Mouse (Mus musculus): ENCODE measurements at regions not wholly inside any gene's neighbourhood (a gene's known extent, or its start where the extent isn't known, plus 50 kb on each side); places are given as distances from the start of the nearest gene placed in this dataset.

GRCm38 (mm10) chr2:160220562-160221021 is 113.4 kb downstream of the Gm826 start:
- no peak for TF ChIP-seq CTCF (IDR thresholded peaks at IDR 0.05 in 2 of 3, conservative IDR thresholded peaks at IDR 0.05 in 1 of 3; ENCODE audit: control insufficient read depth in 1 of 3, insufficient read depth in 1 of 3, low read depth in 2 of 3, low read length in 3 of 3, poor library complexity in 1 of 3, severe bottlenecking in 1 of 3)
- TF ChIP-seq TBP (IDR thresholded peaks at IDR 0.05; ENCODE audit: low read depth, low read length) = no peak
- no peak for TF ChIP-seq GATA1 (IDR thresholded peaks at IDR 0.05; ENCODE audit: low read depth, low read length)
- TF ChIP-seq MAZ (IDR thresholded peaks at IDR 0.05; ENCODE audit: low read depth, low read length) = no peak
- TF ChIP-seq POLR2A (IDR thresholded peaks at IDR 0.05; ENCODE audit: control insufficient read depth in 1 of 2, insufficient read depth in 1 of 2, low read depth in 1 of 2, low read length in 2 of 2, poor library complexity in 1 of 2) = no peak
- TF ChIP-seq USF1 (IDR thresholded peaks at IDR 0.05; ENCODE audit: low read depth, low read length) = no peak
- TF ChIP-seq TCF12 (IDR thresholded peaks at IDR 0.05; ENCODE audit: low read depth, low read length) = no peak
- TF ChIP-seq SIN3A (IDR thresholded peaks at IDR 0.05; ENCODE audit: low read length) = no peak
- TF ChIP-seq NELFE (IDR thresholded peaks at IDR 0.05; ENCODE audit: low read depth, low read length) = no peak
- no peak for TF ChIP-seq JUND (IDR thresholded peaks at IDR 0.05; ENCODE audit: low read depth, low read length)
- no peak for TF ChIP-seq TAL1 (IDR thresholded peaks at IDR 0.05; ENCODE audit: low read length)
- no peak for TF ChIP-seq POLR2AphosphoS2 (IDR thresholded peaks at IDR 0.05; ENCODE audit: low read length)

All from MEL (cell line).